Mouse (Mus musculus) lung, adult 2 months (tissue): ENCODE data around the gene Foxl1. TPM values are rescaled to one million over a fixed set of nuclear protein-coding genes. Genes with fewer than 3 reads are reported as not detected.

Experiments used
- DNase-seq: peaks from one replicate; pipeline ENCODE4 v3.0.0; 2022
- H3K4me1 ChIP-seq: fragments of 200-500 bp; 2 replicates; pipeline ENCODE4 v1.6.1; 2011; ENCODE audit warnings: low read length; ENCODE audit not compliant: control insufficient read depth, insufficient read depth
- H3K4me3 ChIP-seq: fragments of 200-500 bp; replicated peaks from 2 replicates; pipeline ENCODE3; 2011; ENCODE audit warnings: low read depth, mild to moderate bottlenecking, control low read depth, low read length; ENCODE audit errors: extremely low read depth
- CTCF ChIP-seq: fragments of 200-500 bp; IDR thresholded peaks from 2 replicates; pipeline ENCODE4 v1.5.1; 2011; ENCODE audit warnings: mild to moderate bottlenecking, low read length, control low read depth; ENCODE audit not compliant: insufficient read depth
- POLR2A ChIP-seq: fragments of 200-500 bp; IDR thresholded peaks from 2 replicates; pipeline ENCODE4 v1.6.1; 2011; ENCODE audit warnings: low read depth, mild to moderate bottlenecking, control low read depth, low read length, borderline replicate concordance; ENCODE audit errors: extremely low read depth
- WGBS: fragments of 180-500 bp; shearing (Covaris S2); methylation state at CpG from one replicate; pipeline ENCODE4 v1.1.7; 2018; 5-methylcytosine and 5-hydroxymethylcytosine counted together
- polyA plus RNA-seq: library from polyadenylated mRNA; depleted of rRNA; stranded (reverse); fragments of >200 nt; gene quantifications from 2 replicates; pipeline ENCODE4 v1.2.3, GENCODE M21; 2012

The Foxl1 gene
- polyA plus RNA-seq, 1 experiment = 2.5 TPM

DNA sequence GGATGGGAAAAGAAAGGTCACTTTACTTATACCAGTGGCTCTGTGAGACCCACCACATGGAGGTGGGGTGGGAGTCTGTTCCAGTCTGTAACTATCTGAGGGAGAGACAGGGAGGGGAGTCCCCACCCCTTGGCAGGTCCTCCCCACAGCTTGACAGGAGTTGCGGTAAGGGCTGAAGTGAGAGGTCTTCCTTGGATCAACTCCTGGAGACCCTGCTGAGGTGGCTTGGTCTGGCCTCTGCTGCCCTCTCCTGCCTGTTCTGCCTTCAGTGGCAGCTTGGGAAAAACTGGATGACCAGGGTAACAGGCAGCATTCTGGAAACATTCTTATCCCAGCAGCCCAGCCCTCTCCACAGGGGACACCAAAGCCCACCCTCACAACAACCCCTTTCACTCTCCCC, 37.0 kb upstream of the Foxl1 start:
- 0% methylated on average over 1 of the region's 1 CpGs for WGBS

GRCm38 (mm10) chr8:121092141-121092540, 35.6 kb upstream of the Foxl1 start:
- WGBS = 13% methylated on average over 6 of the region's 6 CpGs
- Histone ChIP-seq H3K4me1 (peaks cover 13% of the 10 kb centered on the region; the same call in 1 of the 2 replicates), H3K4me3 (no peak overlapping the region)
- no peak for DNase-seq
- TF ChIP-seq CTCF (no peak), POLR2A (peak; percentile 44; the same call in 1 of the 2 replicates)

More for the DNA sequence above, 37.0 kb upstream of the Foxl1 start:
- TF ChIP-seq CTCF = peak; percentile 45; the same call in 1 of the 2 replicates
- peak; percentile 23; the same call in 1 of the 2 replicates for TF ChIP-seq POLR2A
- peak; percentile 20 for DNase-seq
- peaks cover 13% of the 10 kb centered on the region; the same call in 1 of the 2 replicates for H3K4me1 ChIP-seq
- peak overlapping the region; percentile 7 for H3K4me3 ChIP-seq

DNA sequence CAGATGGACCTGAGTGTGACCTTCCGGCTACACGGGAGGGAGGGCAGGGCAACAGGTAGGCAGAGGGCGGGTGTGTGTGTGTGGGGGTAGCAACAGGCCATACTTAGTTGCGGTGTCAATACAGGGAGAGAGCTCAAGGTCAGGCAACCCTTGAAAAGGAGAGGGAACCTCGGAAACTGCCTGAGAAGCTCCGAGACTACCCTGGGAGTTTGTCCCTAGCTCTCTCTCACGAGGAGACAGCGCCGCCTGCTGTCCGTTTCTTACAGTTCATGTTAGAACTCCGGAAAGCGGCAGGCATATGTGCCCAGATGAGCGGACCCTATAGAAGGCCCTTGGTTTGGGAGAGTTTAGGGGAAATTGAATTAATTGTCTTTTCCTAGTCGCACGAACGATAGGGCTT, 35.1 kb upstream of the Foxl1 start:
- no peak overlapping the region for H3K4me3 ChIP-seq
- DNase-seq = peak; percentile 85
- no peak for TF ChIP-seq POLR2A
- peak; percentile 93 for TF ChIP-seq CTCF
- 0% methylated on average over 16 of the region's 16 CpGs for WGBS
- H3K4me1 ChIP-seq = peaks cover 13% of the 10 kb centered on the region; the same call in 1 of the 2 replicates

DNA sequence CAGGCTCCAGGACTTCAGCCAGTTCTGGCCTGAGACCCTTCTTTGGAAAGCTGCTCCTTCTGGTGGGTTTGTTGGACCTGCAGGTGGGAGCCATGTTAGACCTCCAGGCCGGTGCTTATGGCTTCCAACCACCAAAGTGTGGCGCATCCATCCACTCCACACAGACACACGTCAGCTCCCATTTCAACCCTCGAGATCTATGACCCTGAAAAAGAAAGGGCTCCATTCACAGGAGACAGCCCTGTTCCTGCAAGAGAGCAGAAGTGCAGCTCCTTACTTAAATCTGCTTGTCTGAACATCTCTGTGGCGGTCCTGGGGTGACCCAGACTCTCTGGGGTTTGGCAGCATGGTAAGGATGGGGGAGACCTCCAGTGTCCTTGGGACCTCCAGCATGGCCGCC, 34.2 kb upstream of the Foxl1 start:
- WGBS = 64% methylated on average over 6 of the region's 6 CpGs
- TF ChIP-seq POLR2A (no peak), CTCF (no peak)
- no peak for DNase-seq
- Histone ChIP-seq H3K4me3 (no peak overlapping the region), H3K4me1 (peaks cover 13% of the 10 kb centered on the region; the same call in 1 of the 2 replicates)

DNA sequence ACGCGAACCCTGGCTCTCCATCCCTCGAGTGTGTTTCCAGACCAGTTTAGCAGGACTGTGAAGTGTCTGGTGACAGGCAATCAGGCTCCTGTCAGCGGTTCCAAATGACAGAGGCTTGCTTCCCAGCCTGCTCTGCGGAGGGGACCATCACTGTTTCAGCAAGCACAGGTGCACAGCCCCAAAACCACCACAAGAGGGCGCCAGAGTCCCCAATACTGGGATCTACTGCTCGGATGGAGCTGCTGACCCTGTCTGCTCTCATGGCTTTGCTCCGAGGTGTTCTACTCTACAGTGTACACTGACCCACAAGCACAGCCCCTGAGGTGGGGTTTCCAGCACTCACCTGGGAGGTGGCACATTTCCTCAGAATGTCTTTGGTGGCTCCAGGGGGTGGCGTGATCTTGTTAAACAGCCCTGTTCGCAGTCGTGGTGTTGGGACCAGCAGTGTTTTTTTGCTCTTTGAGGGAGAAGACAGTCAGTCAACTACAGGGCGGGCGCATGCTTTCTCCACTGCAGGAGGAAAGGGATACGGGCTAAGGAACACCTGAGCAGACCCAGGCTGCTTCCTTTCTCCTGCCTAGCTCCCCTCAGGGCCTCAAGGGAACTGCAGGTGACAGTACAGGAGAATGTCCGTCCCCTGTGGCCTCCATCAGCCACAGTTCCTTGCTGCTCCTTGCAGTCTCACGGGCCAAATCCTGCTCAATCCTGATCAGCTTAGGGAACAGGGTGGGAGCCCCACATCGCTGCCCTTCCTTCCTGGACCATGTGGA, 23.5 kb upstream of the Foxl1 start:
- WGBS = 46% methylated on average over 17 of the region's 17 CpGs
- DNase-seq = peak; percentile 68
- H3K4me1 ChIP-seq = peaks cover 4% of the 10 kb centered on the region; the same call in 1 of the 2 replicates
- TF ChIP-seq POLR2A (no peak), CTCF (peak; percentile 90)
- no peak overlapping the region for H3K4me3 ChIP-seq

DNA sequence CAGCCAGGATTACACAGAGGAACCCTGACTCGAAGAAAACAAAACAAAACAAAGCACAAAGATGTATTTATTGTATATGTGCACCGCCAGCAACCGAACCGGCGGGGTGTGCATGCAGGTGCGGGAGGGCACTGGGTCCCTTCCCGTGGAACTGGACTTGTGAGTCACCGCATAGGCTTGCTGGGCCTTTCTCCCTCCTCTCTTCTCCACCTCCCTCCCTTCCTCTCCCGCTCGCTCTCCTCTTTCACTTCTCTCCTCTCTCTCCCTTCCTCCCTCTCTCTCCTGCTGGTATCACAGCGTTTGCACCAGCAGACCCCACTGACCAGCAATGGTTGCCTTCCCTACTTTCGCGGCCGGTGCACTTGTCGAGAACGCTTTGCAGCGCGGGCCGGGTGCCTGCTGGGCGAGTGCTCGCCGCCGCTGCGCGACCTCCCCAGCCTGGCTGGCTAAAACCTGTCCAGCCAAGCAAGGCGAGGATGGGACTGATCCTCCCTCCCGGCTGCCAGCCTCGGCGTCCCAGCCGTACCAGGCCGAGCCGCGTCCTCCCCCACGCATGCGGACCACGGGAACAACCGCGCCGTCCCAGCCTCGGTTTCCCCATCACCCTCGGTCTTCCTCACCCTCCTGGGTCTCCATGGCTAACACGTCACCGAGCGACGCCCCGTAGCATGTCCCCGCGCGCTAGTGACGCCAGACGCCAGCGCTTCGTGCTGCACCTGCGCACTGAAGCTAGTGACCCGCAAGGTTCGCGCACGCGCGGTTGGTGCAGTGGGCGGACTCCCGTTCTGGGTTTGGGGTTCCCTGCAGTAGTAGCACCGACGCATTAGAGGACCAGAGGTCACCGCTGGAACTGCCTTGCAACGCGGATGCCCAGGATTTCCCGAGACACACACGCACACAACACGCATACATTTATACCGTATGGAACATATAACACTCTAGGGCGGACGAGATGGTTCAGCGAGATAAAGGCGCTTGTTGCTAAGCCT, 19.8 kb upstream of the Foxl1 start, which contains the start of gene Mthfsd:
Mthfsd (minus strand) TSS at position 725 of the 989 bp plus-strand sequence.
- Histone ChIP-seq H3K4me1 (peaks cover 4% of the 10 kb centered on the region; the same call in 1 of the 2 replicates), H3K4me3 (peak within 1 kb of the TSS; percentile 89)
- WGBS = under 1% methylated on average over 75 of the region's 75 CpGs
- peak; percentile 97 for DNase-seq
- TF ChIP-seq CTCF (peak; percentile 11; the same call in 1 of the 2 replicates), POLR2A (peak; percentile 75; the same call in 1 of the 2 replicates)

- Histone ChIP-seq H3K4me1 (peaks cover 4% of the 10 kb centered on the region; the same call in 1 of the 2 replicates), H3K4me3 (peak overlapping the region; percentile 89)
- WGBS = 11% methylated on average over 5 of the region's 5 CpGs
- no peak for DNase-seq
- TF ChIP-seq CTCF = no peak
- no peak for TF ChIP-seq POLR2A
Observed at GRCm38 (mm10) chr8:121108657-121109056, 19.1 kb upstream of the Foxl1 start.

GRCm38 (mm10) chr8:121111145-121111907, 16.4 kb upstream of the Foxl1 start:
- WGBS = 31% methylated on average over 7 of the region's 7 CpGs
- no peak overlapping the region for H3K4me3 ChIP-seq
- H3K4me1 ChIP-seq = peaks cover 4% of the 10 kb centered on the region; the same call in 1 of the 2 replicates
- TF ChIP-seq CTCF = no peak
- no peak for TF ChIP-seq POLR2A
- DNase-seq = no peak
